Mouse (Mus musculus) liver, embryonic 16.5 days (tissue): ENCODE results near the gene Itih5. TPM values are rescaled to one million over a fixed set of nuclear protein-coding genes. Genes with fewer than 3 reads are reported as not detected.

Source experiments
- ATAC-seq: fragments of 200-750 bp; cut with Nextera tagmentation; 2 replicates; pipeline ENCODE4 v1.8.0; 2017; ENCODE audit warnings: low read depth, mild to moderate bottlenecking, moderate number of reproducible peaks, moderate library complexity
- H3K27ac ChIP-seq: fragments of 300-500 bp; sonication (generic); 2 replicates; pipeline ENCODE4 v1.5.1; 2014; ENCODE audit warnings: mild to moderate bottlenecking, low read length
- H3K27me3 ChIP-seq: fragments of 300-500 bp; sonication (generic); 2 replicates; pipeline ENCODE4 v1.6.1; 2014; ENCODE audit warnings: low read depth, low read length, mixed read lengths; ENCODE audit not compliant: control insufficient read depth, insufficient read depth
- H3K36me3 ChIP-seq: fragments of 300-500 bp; sonication (generic); 2 replicates; pipeline ENCODE4 v1.6.1; 2014; ENCODE audit warnings: mild to moderate bottlenecking; ENCODE audit not compliant: control insufficient read depth, insufficient read depth
- H3K4me1 ChIP-seq: fragments of 300-500 bp; sonication (generic); 2 replicates; pipeline ENCODE4 v1.6.1; 2014; ENCODE audit warnings: low read depth, low read length, mixed read lengths; ENCODE audit not compliant: control insufficient read depth
- H3K4me2 ChIP-seq: fragments of 300-500 bp; sonication (generic); 2 replicates; pipeline ENCODE4 v1.6.1; 2014; ENCODE audit warnings: low read depth, low read length, mixed read lengths
- H3K4me3 ChIP-seq: fragments of 300-500 bp; sonication (generic); 2 replicates; pipeline ENCODE4 v1.5.1; 2014; ENCODE audit warnings: low read depth, mild to moderate bottlenecking, low read length
- H3K9ac ChIP-seq: fragments of 300-500 bp; sonication (generic); 2 replicates; pipeline ENCODE4 v1.6.1; 2014; ENCODE audit warnings: low read depth, low read length
- H3K9me3 ChIP-seq: fragments of 300-500 bp; sonication (generic); replicated peaks from 2 replicates; pipeline ENCODE4 v1.6.1; 2016; ENCODE audit warnings: low read length; ENCODE audit not compliant: control insufficient read depth
- WGBS: fragments of 180-500 bp; shearing (Covaris S2); extraction: QIAGEN DNeasy Blood & Tissue Kit; methylation state at CpG from one replicate; pipeline ENCODE4 v1.1.7; 2014; ENCODE audit not compliant: insufficient replicate concordance; 5-methylcytosine and 5-hydroxymethylcytosine counted together
- polyA plus RNA-seq: library from polyadenylated mRNA; unstranded; fragments of >200 nt; fragmentation: Nextera tagmentation; extraction: Ambion mirVana; gene quantifications from 2 replicates; pipeline ENCODE4 v1.2.1, GENCODE M21; 2015

Gene Itih5
- polyA plus RNA-seq, 1 experiment from 2014 or later: 4.0 TPM

DNA sequence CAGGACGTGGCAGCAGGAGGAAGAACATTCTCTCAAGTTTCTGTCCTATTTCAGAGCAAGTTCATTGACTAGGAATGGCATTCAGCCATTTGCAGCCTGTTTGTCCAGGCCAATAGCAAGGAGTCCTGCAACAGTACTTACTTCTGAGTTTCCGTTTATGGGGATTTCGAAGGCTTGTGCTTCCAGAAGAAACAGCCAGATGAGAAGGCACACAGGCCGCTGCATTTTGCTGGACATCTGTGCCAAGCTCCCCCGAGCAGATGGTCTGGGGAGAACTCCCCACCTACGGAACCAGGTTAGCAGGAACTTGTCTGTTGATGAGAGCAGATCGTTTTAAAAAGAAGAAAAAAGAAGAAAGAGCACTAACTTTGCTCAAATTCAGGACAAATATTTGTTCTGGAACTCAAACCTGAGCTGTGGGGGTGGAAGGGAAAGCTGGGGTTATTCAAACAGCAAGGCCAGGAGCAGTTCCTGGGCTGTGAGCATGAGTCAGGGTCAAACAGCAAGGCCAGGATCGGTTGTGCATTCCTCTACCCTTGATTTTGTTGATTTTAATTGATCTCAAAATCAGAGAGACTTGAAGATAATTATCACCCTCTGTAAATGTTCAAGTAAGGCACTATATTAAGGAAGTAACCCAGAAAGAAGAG, 22.9 kb upstream of the Itih5 start:
- H3K27ac ChIP-seq: peak overlapping the region; percentile 58
- no peaks in the 10 kb centered on the region for H3K27me3 ChIP-seq
- 38% methylated on average over 8 of the region's 8 CpGs for WGBS
- no peak overlapping the region for H3K9ac ChIP-seq
- peak; percentile 66 for ATAC-seq
- H3K36me3 ChIP-seq: no peaks in the 10 kb centered on the region
- no peaks in the 10 kb centered on the region for H3K9me3 ChIP-seq
- H3K4me2 ChIP-seq: no peak overlapping the region
- peak overlapping the region; percentile 38 for H3K4me3 ChIP-seq
- H3K4me1 ChIP-seq: no peaks in the 10 kb centered on the region; the same call in 1 of the 2 replicates

- Histone ChIP-seq H3K27me3 (no peaks in the 10 kb centered on the region), H3K4me1 (no peaks in the 10 kb centered on the region; the same call in 1 of the 2 replicates), H3K4me3 (peak within 1 kb of the TSS; percentile 38), H3K9me3 (no peaks in the 10 kb centered on the region), H3K9ac (no peak within 1 kb of the TSS), H3K36me3 (no peaks in the 10 kb centered on the region), H3K4me2 (no peak within 1 kb of the TSS), H3K27ac (peak within 1 kb of the TSS; percentile 58)
- WGBS: 66% methylated on average over 4 of the region's 4 CpGs
- no peak for ATAC-seq
Measured at GRCm38 (mm10) chr2:10131296-10131695, 22.1 kb upstream of the Itih5 start, which contains the start of gene Itih2. Itih2 (minus strand) TSS chr2:10131396.

- Histone ChIP-seq H3K4me3 (no peak overlapping the region), H3K36me3 (no peaks in the 10 kb centered on the region), H3K9ac (no peak overlapping the region), H3K4me2 (no peak overlapping the region), H3K27me3 (no peaks in the 10 kb centered on the region), H3K9me3 (no peaks in the 10 kb centered on the region), H3K4me1 (no peaks in the 10 kb centered on the region; the same call in 1 of the 2 replicates), H3K27ac (no peak overlapping the region)
- WGBS: 50% methylated on average over 1 of the region's 1 CpGs
- no peak for ATAC-seq
Measured at GRCm38 (mm10) chr2:10132128-10132527, 21.2 kb upstream of the Itih5 start.

GRCm38 (mm10) chr2:10133941-10134340, 19.4 kb upstream of the Itih5 start:
- 51% methylated on average over 6 of the region's 6 CpGs for WGBS
- Histone ChIP-seq H3K27me3 (no peaks in the 10 kb centered on the region), H3K4me3 (no peak overlapping the region), H3K9ac (no peak overlapping the region), H3K4me1 (no peaks in the 10 kb centered on the region; the same call in 1 of the 2 replicates), H3K9me3 (no peaks in the 10 kb centered on the region), H3K36me3 (no peaks in the 10 kb centered on the region), H3K4me2 (no peak overlapping the region), H3K27ac (no peak overlapping the region)
- peak; percentile 74 for ATAC-seq

DNA sequence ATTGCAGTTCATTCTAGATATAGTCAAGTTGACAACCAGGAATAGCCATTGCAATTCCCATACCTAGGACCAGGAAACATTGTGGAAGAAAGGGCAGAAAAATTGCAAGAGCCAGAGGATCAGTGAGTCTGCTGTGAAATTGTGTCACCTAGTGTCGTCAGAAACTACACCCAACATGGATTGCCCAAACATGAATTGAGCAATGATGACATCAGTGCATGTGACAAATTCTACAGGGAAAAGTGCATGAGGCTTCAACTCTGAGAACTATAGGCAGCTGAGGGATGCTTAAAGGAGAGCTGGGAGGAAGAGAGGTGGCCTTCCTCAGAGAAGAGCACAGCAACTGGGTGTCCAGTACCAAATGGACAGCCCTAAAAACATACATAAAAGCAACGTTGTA, 16.1 kb upstream of the Itih5 start:
- Histone ChIP-seq H3K9me3 (no peaks in the 10 kb centered on the region), H3K36me3 (no peaks in the 10 kb centered on the region), H3K4me3 (no peak overlapping the region), H3K27ac (no peak overlapping the region), H3K27me3 (no peaks in the 10 kb centered on the region), H3K4me2 (no peak overlapping the region), H3K4me1 (no peaks in the 10 kb centered on the region; the same call in 1 of the 2 replicates), H3K9ac (no peak overlapping the region)
- peak; percentile 53 for ATAC-seq
- 42% methylated on average over 2 of the region's 2 CpGs for WGBS

DNA sequence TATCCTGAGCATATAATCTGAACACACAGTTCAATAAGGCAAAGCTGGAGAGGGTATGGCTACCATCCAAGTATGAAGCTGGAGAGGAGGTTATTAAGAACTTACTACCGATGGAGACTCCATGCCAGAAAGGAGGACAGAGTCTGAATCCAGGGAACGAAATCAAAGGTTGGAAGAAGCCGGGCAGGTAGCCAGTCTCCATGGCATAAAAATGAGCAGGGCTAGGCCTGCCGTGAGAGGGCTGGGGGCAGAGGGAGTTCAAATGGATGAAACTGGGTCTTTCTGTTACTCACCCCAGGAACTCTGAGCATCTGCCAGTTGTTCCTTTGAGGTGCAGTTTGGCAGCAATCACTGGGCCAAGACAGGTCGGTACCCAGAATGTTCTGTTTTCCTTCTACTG, 12.9 kb upstream of the Itih5 start:
- Histone ChIP-seq H3K4me3 (no peak overlapping the region), H3K9me3 (no peaks in the 10 kb centered on the region), H3K9ac (no peak overlapping the region), H3K27ac (no peak overlapping the region), H3K27me3 (no peaks in the 10 kb centered on the region), H3K4me1 (no peaks in the 10 kb centered on the region), H3K36me3 (no peaks in the 10 kb centered on the region), H3K4me2 (no peak overlapping the region)
- WGBS: 69% methylated on average over 5 of the region's 5 CpGs
- ATAC-seq: no peak

DNA sequence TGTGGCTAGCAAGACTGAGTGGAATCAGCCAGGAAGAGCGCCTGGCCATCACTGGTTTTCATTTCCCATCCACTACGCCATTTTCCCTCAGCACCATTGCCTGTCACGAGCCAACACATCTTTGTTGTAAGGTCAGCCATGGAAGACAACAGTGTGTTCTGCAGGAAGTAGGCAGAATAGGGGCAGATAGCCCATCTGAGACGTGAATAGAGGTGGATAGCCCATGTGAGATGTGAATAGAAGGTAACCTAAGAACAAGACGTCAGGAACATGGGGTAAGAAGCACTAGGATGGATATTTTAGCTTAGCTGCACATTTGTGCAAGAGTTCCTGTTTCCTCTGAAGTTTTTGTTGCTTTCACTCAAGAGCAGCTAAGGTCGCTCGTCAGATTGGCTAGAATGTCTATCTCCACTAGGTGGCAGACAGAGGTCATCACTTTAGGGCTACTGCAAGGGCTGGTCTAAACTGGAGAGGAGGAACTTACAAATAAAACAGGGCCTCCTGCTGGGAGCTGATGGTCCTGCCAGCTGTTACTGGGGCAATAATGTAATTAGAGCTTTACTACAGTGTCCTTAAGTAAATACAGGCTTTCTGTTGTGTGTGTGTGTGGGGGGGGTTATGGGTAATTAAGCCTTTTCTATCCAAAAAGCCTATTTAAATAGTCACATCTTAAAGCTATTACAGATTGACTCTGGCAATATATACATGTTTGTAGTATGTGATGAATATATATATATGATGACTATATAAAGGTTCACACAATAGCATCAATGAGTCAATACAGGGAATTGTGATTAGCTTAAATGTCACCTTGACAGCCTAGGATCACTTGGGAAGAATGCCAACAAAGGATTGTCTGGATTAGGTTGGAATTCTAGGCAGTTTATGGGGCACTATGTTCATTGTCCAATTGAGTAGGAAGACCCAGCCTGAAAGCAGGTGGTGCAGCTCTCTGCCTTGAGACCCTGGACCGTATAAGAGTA, 10.6 kb upstream of the Itih5 start:
- Histone ChIP-seq H3K27me3 (no peaks in the 10 kb centered on the region), H3K4me3 (no peak overlapping the region), H3K9ac (no peak overlapping the region), H3K36me3 (no peaks in the 10 kb centered on the region), H3K4me1 (no peaks in the 10 kb centered on the region), H3K9me3 (no peaks in the 10 kb centered on the region), H3K27ac (no peak overlapping the region), H3K4me2 (no peak overlapping the region)
- WGBS: 18% methylated on average over 8 of the region's 8 CpGs
- peak; percentile 70 for ATAC-seq

DNA sequence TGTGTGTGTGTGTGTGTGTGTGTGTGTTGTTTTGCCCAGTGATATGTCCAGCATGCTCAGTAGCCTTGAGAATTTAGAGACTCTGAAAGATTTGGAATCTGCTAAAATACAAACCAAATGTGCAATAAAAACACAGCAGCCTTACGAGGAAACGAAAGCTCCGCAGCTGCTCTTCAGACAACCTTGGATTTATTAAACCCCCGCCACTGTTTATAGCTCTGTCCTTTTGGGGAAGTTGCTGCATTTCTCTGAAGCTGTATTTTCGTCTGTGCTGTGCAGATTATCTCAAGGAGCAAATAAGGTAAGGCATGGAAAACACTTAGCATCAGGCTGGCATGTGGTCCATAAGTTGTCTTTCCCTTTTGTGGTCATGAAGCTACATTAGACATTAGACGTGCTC, 7.9 kb upstream of the Itih5 start:
- no peaks in the 10 kb centered on the region for H3K27me3 ChIP-seq
- H3K27ac ChIP-seq: no peak overlapping the region
- no peaks in the 10 kb centered on the region for H3K9me3 ChIP-seq
- ATAC-seq: no peak
- H3K4me2 ChIP-seq: no peak overlapping the region
- H3K4me1 ChIP-seq: no peaks in the 10 kb centered on the region
- H3K36me3 ChIP-seq: no peaks in the 10 kb centered on the region
- WGBS: 26% methylated on average over 6 of the region's 6 CpGs
- no peak overlapping the region for H3K4me3 ChIP-seq
- H3K9ac ChIP-seq: no peak overlapping the region

GRCm38 (mm10) chr2:10147176-10147575, 6.2 kb upstream of the Itih5 start:
- H3K9me3 ChIP-seq: no peaks in the 10 kb centered on the region
- no peak overlapping the region for H3K27ac ChIP-seq
- WGBS: 66% methylated on average over 8 of the region's 8 CpGs
- no peak overlapping the region for H3K4me2 ChIP-seq
- H3K4me3 ChIP-seq: no peak overlapping the region
- H3K36me3 ChIP-seq: no peaks in the 10 kb centered on the region
- no peaks in the 10 kb centered on the region for H3K4me1 ChIP-seq
- ATAC-seq: no peak
- H3K27me3 ChIP-seq: no peaks in the 10 kb centered on the region
- no peak overlapping the region for H3K9ac ChIP-seq
